In the genomic region with DNA sequence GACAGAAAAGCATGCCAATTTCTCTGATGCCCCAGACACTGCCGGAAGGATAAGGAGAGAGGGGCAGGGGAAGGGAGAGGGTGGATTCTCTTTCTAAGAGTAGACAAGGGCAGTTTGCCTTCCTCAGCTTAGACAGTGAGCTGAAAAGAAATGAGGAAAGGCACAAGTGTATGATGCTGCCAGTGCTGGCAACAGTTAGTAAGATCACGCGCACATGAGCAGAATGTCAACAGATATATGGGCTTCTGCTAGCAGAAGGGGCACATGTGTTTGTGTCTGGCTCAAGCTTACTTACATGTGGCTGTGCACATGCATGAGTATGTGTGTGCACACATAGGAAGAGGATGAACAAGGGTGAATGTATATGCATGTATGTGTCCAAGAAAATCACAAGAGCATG, we compare ENCODE assay signal across 14 mouse cellular contexts.
DNase-seq lines count a peak whose midpoint lies in the region; ATAC-seq lines count a peak whose summit lies in the region.
"Had no signal": no experiment of that assay in that cellular context is flagged by ENCODE, and none has a peak within 500 bp of the region (broad histone marks: within the 10 kb centered on the region; RNA-seq: fewer than 3 reads in every experiment).

No protein-coding gene starts in this region.

- peak overlapping the region; percentile 68 for H3K9ac ChIP-seq in heart, embryonic 16.5 days (ENCODE audit: low read length)
- H3K9ac ChIP-seq in forebrain, embryonic 16.5 days (replicated peaks; ENCODE audit: low read depth, low read length): peak overlapping the region; percentile 37
- peak overlapping the region; percentile 63 for H3K9ac ChIP-seq in midbrain, embryonic 13.5 days (replicated peaks)
- no peak overlapping the region for H3K9ac ChIP-seq in kidney, embryonic 15.5 days
- H3K9ac ChIP-seq: stomach, embryonic 15.5 days had no signal

- no peaks in the 10 kb centered on the region for H3K36me3 ChIP-seq in heart, embryonic 16.5 days (ENCODE audit: control insufficient read depth, insufficient read depth)
- H3K36me3 ChIP-seq in forebrain, embryonic 10.5 days (replicated peaks): no peaks in the 10 kb centered on the region
- H3K36me3 ChIP-seq in forebrain, embryonic 16.5 days (ENCODE audit: control insufficient read depth, insufficient read depth): no peaks in the 10 kb centered on the region
- H3K36me3 ChIP-seq in midbrain, embryonic 13.5 days: no peaks in the 10 kb centered on the region
- no peaks in the 10 kb centered on the region for H3K36me3 ChIP-seq in kidney, embryonic 15.5 days
- H3K36me3 ChIP-seq: stomach, embryonic 15.5 days had no signal

- peak overlapping the region; percentile 95 for H3K27ac ChIP-seq in heart, embryonic 16.5 days (ENCODE audit: low read length)
- peak overlapping the region; percentile 75; the same call in 1 of the 2 replicates for H3K27ac ChIP-seq in forebrain, embryonic 10.5 days
- peak overlapping the region; percentile 92 for H3K27ac ChIP-seq in forebrain, embryonic 16.5 days (ENCODE audit: low read length)
- H3K27ac ChIP-seq in midbrain, embryonic 13.5 days: peak overlapping the region; percentile 89; the same call in 1 of the 2 replicates
- no peak overlapping the region for H3K27ac ChIP-seq in kidney, embryonic 15.5 days
- H3K27ac ChIP-seq: stomach, embryonic 15.5 days had no signal

- peak overlapping the region; percentile 55 for H3K4me2 ChIP-seq in heart, embryonic 16.5 days (ENCODE audit: low read depth, low read length)
- peak overlapping the region; percentile 55 for H3K4me2 ChIP-seq in forebrain, embryonic 16.5 days (ENCODE audit: low read length)
- peak overlapping the region; percentile 60 for H3K4me2 ChIP-seq in midbrain, embryonic 13.5 days (replicated peaks)
- H3K4me2 ChIP-seq in kidney, embryonic 15.5 days: no peak overlapping the region
- H3K4me2 ChIP-seq: liver, embryonic 11.5 days; stomach, embryonic 15.5 days had no signal

- intact Hi-C loops in heart, postnatal 14 days (cut with DNase I): no loop called here

- H3K27me3 ChIP-seq in heart, embryonic 16.5 days (ENCODE audit: control insufficient read depth, insufficient read depth, low read length): no peaks in the 10 kb centered on the region
- H3K27me3 ChIP-seq in forebrain, embryonic 10.5 days (ENCODE audit: poor library complexity, severe bottlenecking): peaks cover 37% of the 10 kb centered on the region
- H3K27me3 ChIP-seq in forebrain, embryonic 16.5 days (replicated peaks; ENCODE audit: control insufficient read depth, insufficient read depth, low read length): no peaks in the 10 kb centered on the region
- no peaks in the 10 kb centered on the region for H3K27me3 ChIP-seq in midbrain, embryonic 13.5 days
- 0 out of 2 replicates have a peak, but pooled peaks cover 4% of the 10 kb centered on the region for H3K27me3 ChIP-seq in kidney, embryonic 15.5 days
- H3K27me3 ChIP-seq: stomach, embryonic 15.5 days had no signal

- ATAC-seq in heart, embryonic 16.5 days (replicated peaks; ENCODE audit: extremely low read depth, insufficient read depth, low FRiP score): no peak
- 0 out of 2 replicates have a peak, but pooled peaks have one; percentile 11 for ATAC-seq in forebrain, embryonic 16.5 days
- ATAC-seq in midbrain, embryonic 13.5 days: no peak
- no peak for ATAC-seq in kidney, embryonic 15.5 days (replicated peaks; ENCODE audit: low FRiP score)

- H3K4me3 ChIP-seq in heart, embryonic 16.5 days (ENCODE audit: low read length): peak overlapping the region; percentile 27; the same call in 1 of the 2 replicates
- peak overlapping the region; percentile 40; the same call in 1 of the 2 replicates for H3K4me3 ChIP-seq in forebrain, embryonic 10.5 days
- peak overlapping the region; percentile 38 for H3K4me3 ChIP-seq in forebrain, embryonic 16.5 days (replicated peaks; ENCODE audit: low read length)
- peak overlapping the region; percentile 34 for H3K4me3 ChIP-seq in midbrain, embryonic 13.5 days (replicated peaks)
- H3K4me3 ChIP-seq in kidney, embryonic 15.5 days (replicated peaks): no peak overlapping the region
- H3K4me3 ChIP-seq: stomach, embryonic 15.5 days had no signal

- no peak for DNase-seq in heart, postnatal 14 days
- DNase-seq in forebrain, embryonic 10.5 days (ENCODE audit: extremely low spot score, low spot score): no peak
- no peak for DNase-seq in kidney, postnatal 10 days
- DNase-seq in left cerebral cortex, adult 8-10 months (ENCODE audit: low spot score in 2 of 2): no peak
- DNase-seq: gastrocnemius, postnatal 14 days; kidney, adult 9 months; lung, postnatal 36 days; right cerebral cortex, postnatal 14 days had no signal

- H3K9me3 ChIP-seq in heart, embryonic 16.5 days (replicated peaks; ENCODE audit: control insufficient read depth, low read length): no peaks in the 10 kb centered on the region
- no peaks in the 10 kb centered on the region for H3K9me3 ChIP-seq in forebrain, embryonic 10.5 days
- H3K9me3 ChIP-seq in forebrain, embryonic 16.5 days (ENCODE audit: control insufficient read depth, low read length): no peaks in the 10 kb centered on the region
- H3K9me3 ChIP-seq in midbrain, embryonic 13.5 days: no peaks in the 10 kb centered on the region
- H3K9me3 ChIP-seq in kidney, embryonic 15.5 days (replicated peaks): no peaks in the 10 kb centered on the region
- H3K9me3 ChIP-seq: stomach, embryonic 15.5 days had no signal

- WGBS in heart, embryonic 16.5 days: 57% methylated on average over 3 of the region's 3 CpGs
- WGBS in forebrain, embryonic 10.5 days: 95% methylated on average over 3 of the region's 3 CpGs
- WGBS in forebrain, embryonic 16.5 days: 23% methylated on average over 3 of the region's 3 CpGs
- WGBS in midbrain, embryonic 13.5 days: 67% methylated on average over 3 of the region's 3 CpGs
- WGBS in kidney, embryonic 15.5 days: 90% methylated on average over 3 of the region's 3 CpGs

- H3K4me1 ChIP-seq in heart, embryonic 16.5 days (ENCODE audit: control insufficient read depth, insufficient read depth, low read length): peaks cover 60% of the 10 kb centered on the region
- peaks cover 56% of the 10 kb centered on the region for H3K4me1 ChIP-seq in forebrain, embryonic 10.5 days
- peaks cover 53% of the 10 kb centered on the region for H3K4me1 ChIP-seq in forebrain, embryonic 16.5 days (replicated peaks; ENCODE audit: control insufficient read depth, insufficient read depth, low read length)
- H3K4me1 ChIP-seq in midbrain, embryonic 13.5 days (replicated peaks): peaks cover 70% of the 10 kb centered on the region
- H3K4me1 ChIP-seq in kidney, embryonic 15.5 days: peaks cover 40% of the 10 kb centered on the region
